7 mouse cellular contexts compared by ENCODE assay signal in genomic region chr13:35502147-35502522, GRCm38 (mm10).
DNase-seq lines count a peak whose midpoint lies in the region; ATAC-seq and TF ChIP-seq lines count a peak whose summit lies in the region.

No protein-coding gene starts in this region.

- H3K36me3 ChIP-seq in midbrain, embryonic 15.5 days (replicated peaks): no peaks in the 10 kb centered on the region
- H3K36me3 ChIP-seq in midbrain, embryonic 13.5 days: no peaks in the 10 kb centered on the region

- intact Hi-C loops in gastrocnemius, adult 2 months (cut with DNase I): loop anchor here (5.0 kb wide), 2 partner anchors 120 to 240 kb away; no protein-coding TSS in a partner anchor
- intact Hi-C loops in left cerebral cortex, postnatal 14 days (cut with DNase I): no loop called here

- peak; percentile 32; the same call in 1 of the 2 replicates for ATAC-seq in midbrain, embryonic 15.5 days (replicated peaks)
- no peak for ATAC-seq in midbrain, embryonic 13.5 days
- no peak for ATAC-seq in CD4-positive, CD25-positive, alpha-beta regulatory T cell, adult 4 months

- no peaks in the 10 kb centered on the region for H3K4me1 ChIP-seq in midbrain, embryonic 15.5 days
- H3K4me1 ChIP-seq in midbrain, embryonic 13.5 days (replicated peaks): peaks cover 11% of the 10 kb centered on the region
- peaks cover 4% of the 10 kb centered on the region for H3K4me1 ChIP-seq in cerebellum, adult 2 months (ENCODE audit: control insufficient read depth, insufficient read depth, low read length)

- no peak for TF ChIP-seq POLR2A in cerebellum, adult 2 months (IDR thresholded peaks at IDR 0.05; ENCODE audit: borderline replicate concordance, insufficient read depth, low read length)

- no peak for TF ChIP-seq CTCF in cerebellum, adult 2 months (IDR thresholded peaks at IDR 0.05; ENCODE audit: borderline replicate concordance, insufficient read depth, low read depth, low read length)
- TF ChIP-seq CTCF in gastrocnemius, adult 2 months (IDR thresholded peaks at IDR 0.05): no peak

- no peaks in the 10 kb centered on the region for H3K27me3 ChIP-seq in midbrain, embryonic 15.5 days (replicated peaks)
- H3K27me3 ChIP-seq in midbrain, embryonic 13.5 days: no peaks in the 10 kb centered on the region
- no peaks in the 10 kb centered on the region for H3K27me3 ChIP-seq in cerebellum, adult 2 months (ENCODE audit: control insufficient read depth, insufficient read depth, low read length)

- H3K4me2 ChIP-seq in midbrain, embryonic 15.5 days: no peak overlapping the region
- no peak overlapping the region for H3K4me2 ChIP-seq in midbrain, embryonic 13.5 days (replicated peaks)

- H3K27ac ChIP-seq in midbrain, embryonic 15.5 days: no peak overlapping the region
- H3K27ac ChIP-seq in midbrain, embryonic 13.5 days: no peak overlapping the region
- 0 out of 2 replicates have a peak overlapping the region, but pooled peaks have one; percentile 66 for H3K27ac ChIP-seq in cerebellum, adult 2 months (ENCODE audit: insufficient read depth, low read length)
- H3K27ac ChIP-seq in gastrocnemius, adult 2 months: peak overlapping the region; percentile 28; the same call in 1 of the 2 replicates

- no peak overlapping the region for H3K4me3 ChIP-seq in midbrain, embryonic 15.5 days
- no peak overlapping the region for H3K4me3 ChIP-seq in midbrain, embryonic 13.5 days (replicated peaks)
- H3K4me3 ChIP-seq in cerebellum, adult 2 months (replicated peaks; ENCODE audit: insufficient read depth, low read depth, low read length): no peak overlapping the region
- no peak overlapping the region for H3K4me3 ChIP-seq in gastrocnemius, adult 2 months

- DNase-seq in cerebellum, adult 2 months: peak in 1 of 2 experiments; percentile 59
- DNase-seq in gastrocnemius, adult 2 months: peak; percentile 31
- peak; percentile 37 to 38 for DNase-seq in left cerebral cortex, postnatal 14 days (ENCODE audit: low spot score in 2 of 2)
- no peak for DNase-seq in spleen, postnatal 10 days (ENCODE audit: low spot score in 2 of 2)

- 68% methylated on average over 5 of the region's 5 CpGs for WGBS in midbrain, embryonic 15.5 days
- WGBS in midbrain, embryonic 13.5 days: 73% methylated on average over 5 of the region's 5 CpGs
- 20% methylated on average over 5 of the region's 5 CpGs for WGBS in cerebellum, adult 2 months

- H3K9me3 ChIP-seq in midbrain, embryonic 15.5 days: no peaks in the 10 kb centered on the region
- H3K9me3 ChIP-seq in midbrain, embryonic 13.5 days: no peaks in the 10 kb centered on the region

- H3K9ac ChIP-seq in midbrain, embryonic 15.5 days: no peak overlapping the region
- H3K9ac ChIP-seq in midbrain, embryonic 13.5 days (replicated peaks): no peak overlapping the region

Comparison
In these comparisons a context has a peak if more than half of its experiments do, and no peak if none do; other contexts are left out.
1. H3K27ac ChIP-seq: peak in cerebellum, adult 2 months (single experiment) and gastrocnemius, adult 2 months (single experiment); none in midbrain, embryonic 15.5 days (single experiment) and midbrain, embryonic 13.5 days (single experiment).
2. DNase-seq: peak in gastrocnemius, adult 2 months (single experiment) and left cerebral cortex, postnatal 14 days (2 of 2); none in spleen, postnatal 10 days (0 of 2).